Mouse (Mus musculus) midbrain, embryonic 14.5 days (tissue): ENCODE results near the gene Als2cl. TPM values are rescaled to one million over a fixed set of nuclear protein-coding genes. Genes with fewer than 3 reads are reported as not detected.

ENCODE experiments used
- ATAC-seq: fragments of 200-750 bp; cut with Nextera tagmentation; 2 replicates; pipeline ENCODE4 v1.8.0; 2017; ENCODE audit warnings: moderate number of reproducible peaks, moderate library complexity; ENCODE audit not compliant: low FRiP score, low TSS enrichment
- DNase-seq: peaks from one replicate; pipeline ENCODE4 v3.0.0-alpha.2; 2015
- H3K27ac ChIP-seq: fragments of 300-500 bp; sonication (generic); replicated peaks from 2 replicates; pipeline ENCODE4 v1.5.1; 2014; ENCODE audit warnings: mild to moderate bottlenecking, low read depth, low read length, moderate library complexity
- H3K27me3 ChIP-seq: fragments of 300-500 bp; sonication (generic); 2 replicates; pipeline ENCODE4 v1.6.1; 2014; ENCODE audit warnings: low read length, control low read depth, mixed read lengths; ENCODE audit not compliant: control insufficient read depth, insufficient read depth
- H3K36me3 ChIP-seq: fragments of 300-500 bp; sonication (generic); 2 replicates; pipeline ENCODE4 v1.6.1; 2014; ENCODE audit warnings: low read length, control low read depth; ENCODE audit not compliant: control insufficient read depth, insufficient read depth
- H3K4me1 ChIP-seq: fragments of 300-500 bp; sonication (generic); 2 replicates; pipeline ENCODE4 v1.6.1; 2014; ENCODE audit warnings: mild to moderate bottlenecking, antibody characterized with exemption, low read length, control low read depth; ENCODE audit not compliant: control insufficient read depth, insufficient read depth
- H3K4me2 ChIP-seq: fragments of 300-500 bp; sonication (generic); 2 replicates; pipeline ENCODE4 v1.6.1; 2014; ENCODE audit warnings: mild to moderate bottlenecking, low read length, moderate library complexity
- H3K4me3 ChIP-seq: fragments of 300-500 bp; sonication (generic); replicated peaks from 2 replicates; pipeline ENCODE4 v1.5.1; 2014; ENCODE audit warnings: low read depth, low read length
- H3K9ac ChIP-seq: fragments of 300-500 bp; sonication (generic); replicated peaks from 2 replicates; pipeline ENCODE4 v1.6.1; 2014; ENCODE audit warnings: mild to moderate bottlenecking, low read length, moderate library complexity
- H3K9me3 ChIP-seq: fragments of 300-500 bp; sonication (generic); 2 replicates; pipeline ENCODE4 v1.6.1; 2016; ENCODE audit warnings: low read length, control low read depth, mixed read lengths; ENCODE audit not compliant: control insufficient read depth
- WGBS: fragments of 180-500 bp; shearing (Covaris S2); extraction: QIAGEN DNeasy Blood & Tissue Kit; methylation state at CpG from one replicate; pipeline ENCODE4 v1.1.7; 2014; 5-methylcytosine and 5-hydroxymethylcytosine counted together
- polyA plus RNA-seq: library from polyadenylated mRNA; unstranded; fragments of >200 nt; fragmentation: Nextera tagmentation; extraction: Ambion mirVana; gene quantifications from 2 replicates; pipeline ENCODE4 v1.2.1, GENCODE M21; 2014

The Als2cl gene
- polyA plus RNA-seq, 1 experiment from 2014 or later = 0.72 TPM

- H3K27me3 ChIP-seq = peaks cover 25% of the 10 kb centered on the region
- ATAC-seq (no peak), DNase-seq (no peak)
- WGBS = 30% methylated on average over 18 of the region's 18 CpGs
- H3K4me2 ChIP-seq = no peak overlapping the region; the same call in 1 of the 2 replicates
- H3K4me1 ChIP-seq = peaks cover 9% of the 10 kb centered on the region; the same call in 1 of the 2 replicates
- H3K4me3 ChIP-seq = no peak overlapping the region
- no peak overlapping the region for H3K9ac ChIP-seq
- H3K27ac ChIP-seq = no peak overlapping the region
- no peaks in the 10 kb centered on the region for H3K36me3 ChIP-seq
- H3K9me3 ChIP-seq = no peaks in the 10 kb centered on the region
Measured at GRCm38 (mm10) chr9:110945343-110945742, 65.7 kb downstream of the Als2cl start.

DNA sequence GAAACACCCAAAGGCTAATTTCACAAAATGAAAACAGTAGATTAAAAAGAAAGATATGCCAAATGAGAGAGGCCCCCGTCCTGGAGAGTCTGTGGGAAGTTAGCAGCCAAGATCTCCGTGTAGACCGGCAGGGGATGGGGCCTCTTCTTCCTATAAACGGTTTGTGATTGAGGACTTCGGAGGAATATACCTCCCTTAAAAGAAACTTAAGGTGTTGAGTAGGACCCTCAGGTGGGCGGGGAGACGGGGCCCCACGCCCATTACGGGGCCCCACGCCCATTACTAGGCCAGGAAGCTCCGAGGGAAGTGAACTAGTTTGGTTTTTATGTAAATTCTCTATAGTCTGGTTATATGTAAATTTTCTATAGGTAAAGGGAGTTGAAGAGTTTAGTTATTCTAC lies 66.3 kb downstream of the Als2cl start, which contains the start of gene Tdgf1:
Gene Tdgf1, minus strand, starts transcription at position 233 of the 400 bp plus-strand sequence.
- H3K9ac ChIP-seq = no peak within 1 kb of the TSS
- WGBS = 20% methylated on average over 11 of the region's 11 CpGs

GRCm38 (mm10) chr9:110946548-110947044 lies 66.9 kb downstream of the Als2cl start:
- WGBS = 6% methylated on average over 20 of the region's 20 CpGs
- Histone ChIP-seq H3K4me3 (no peak overlapping the region), H3K36me3 (no peaks in the 10 kb centered on the region), H3K4me1 (peaks cover 9% of the 10 kb centered on the region; the same call in 1 of the 2 replicates), H3K4me2 (no peak overlapping the region; the same call in 1 of the 2 replicates), H3K27ac (no peak overlapping the region), H3K9ac (no peak overlapping the region), H3K9me3 (no peaks in the 10 kb centered on the region), H3K27me3 (peaks cover 25% of the 10 kb centered on the region)
- DNase-seq = peak; percentile 39
- no peak for ATAC-seq

More for the DNA sequence above, 66.3 kb downstream of the Als2cl start, which contains the start of gene Tdgf1:
- Histone ChIP-seq H3K4me1 (peaks cover 9% of the 10 kb centered on the region; the same call in 1 of the 2 replicates), H3K36me3 (no peaks in the 10 kb centered on the region), H3K27ac (no peak within 1 kb of the TSS), H3K27me3 (peaks cover 25% of the 10 kb centered on the region), H3K4me2 (no peak within 1 kb of the TSS; the same call in 1 of the 2 replicates), H3K9me3 (no peaks in the 10 kb centered on the region), H3K4me3 (no peak within 1 kb of the TSS)
- ATAC-seq = no peak
- DNase-seq = no peak

GRCm38 (mm10) chr9:110947261-110947661 lies 67.6 kb downstream of the Als2cl start:
- 2% methylated on average over 6 of the region's 6 CpGs for WGBS
- H3K27me3 ChIP-seq = peaks cover 25% of the 10 kb centered on the region
- ATAC-seq (no peak), DNase-seq (no peak)
- H3K4me3 ChIP-seq = no peak overlapping the region
- H3K9me3 ChIP-seq = no peaks in the 10 kb centered on the region
- no peak overlapping the region for H3K9ac ChIP-seq
- no peak overlapping the region for H3K27ac ChIP-seq
- H3K4me1 ChIP-seq = peaks cover 9% of the 10 kb centered on the region; the same call in 1 of the 2 replicates
- H3K36me3 ChIP-seq = no peaks in the 10 kb centered on the region
- no peak overlapping the region; the same call in 1 of the 2 replicates for H3K4me2 ChIP-seq

GRCm38 (mm10) chr9:110947900-110948299 lies 68.2 kb downstream of the Als2cl start:
- Histone ChIP-seq H3K4me1 (peaks cover 10% of the 10 kb centered on the region; the same call in 1 of the 2 replicates), H3K27ac (no peak overlapping the region), H3K9me3 (no peaks in the 10 kb centered on the region), H3K36me3 (no peaks in the 10 kb centered on the region), H3K9ac (no peak overlapping the region), H3K27me3 (peaks cover 25% of the 10 kb centered on the region), H3K4me3 (no peak overlapping the region), H3K4me2 (no peak overlapping the region)
- ATAC-seq = no peak
- DNase-seq = no peak
- 20% methylated on average over 6 of the region's 6 CpGs for WGBS

DNA sequence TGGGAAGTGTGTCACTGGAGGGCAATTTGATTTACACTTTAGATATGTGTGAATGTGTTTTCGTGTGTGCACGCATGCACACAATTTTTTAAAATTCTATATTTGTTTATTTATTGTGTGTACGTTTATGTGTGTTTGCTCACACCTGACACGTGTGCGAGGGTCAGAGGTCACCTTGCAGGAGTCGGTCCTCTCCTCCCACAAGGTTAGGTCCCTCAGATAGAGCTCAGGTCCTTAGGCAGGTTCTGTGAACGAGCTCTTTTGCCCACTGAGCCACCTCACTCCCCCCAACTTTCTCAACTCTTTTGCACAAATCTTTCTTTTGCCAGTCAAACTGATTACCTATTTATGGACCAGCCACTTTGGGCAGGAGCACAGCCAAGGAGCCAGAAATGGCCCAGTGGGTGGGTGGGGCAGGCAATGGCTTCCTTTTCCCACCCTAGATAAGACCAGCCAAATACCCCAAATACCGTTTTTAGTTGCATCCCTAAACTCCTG lies 69.2 kb downstream of the Als2cl start:
- ATAC-seq (no peak), DNase-seq (no peak)
- Histone ChIP-seq H3K9me3 (no peaks in the 10 kb centered on the region), H3K27me3 (peaks cover 24% of the 10 kb centered on the region), H3K4me2 (no peak overlapping the region), H3K4me3 (no peak overlapping the region), H3K27ac (no peak overlapping the region), H3K36me3 (no peaks in the 10 kb centered on the region), H3K4me1 (peaks cover 16% of the 10 kb centered on the region; the same call in 1 of the 2 replicates), H3K9ac (no peak overlapping the region)
- 60% methylated on average over 8 of the region's 8 CpGs for WGBS

DNA sequence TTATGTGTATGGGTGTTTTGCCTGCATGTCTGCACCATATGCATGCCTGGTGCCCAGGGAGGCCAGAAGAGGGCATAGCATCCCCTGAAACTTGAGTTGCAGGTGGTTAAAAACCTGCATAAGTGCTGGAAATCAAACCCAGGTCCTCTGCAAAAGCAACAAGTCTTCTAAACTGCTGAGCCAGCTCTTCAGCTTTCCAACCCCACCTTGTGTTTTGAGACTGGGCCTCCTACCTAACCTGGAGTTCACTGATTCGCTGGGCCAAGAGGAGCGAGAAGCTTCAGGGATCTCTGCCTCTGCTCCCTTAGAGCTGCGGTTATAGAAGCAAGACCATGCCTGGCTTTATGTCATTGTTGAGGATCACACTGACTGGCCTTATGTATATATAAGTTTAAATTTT lies 70.4 kb downstream of the Als2cl start:
- no peak overlapping the region for H3K27ac ChIP-seq
- ATAC-seq (no peak), DNase-seq (no peak)
- no peaks in the 10 kb centered on the region for H3K9me3 ChIP-seq
- H3K4me3 ChIP-seq = no peak overlapping the region
- WGBS = 95% methylated on average over 3 of the region's 3 CpGs
- H3K36me3 ChIP-seq = no peaks in the 10 kb centered on the region
- peaks cover 12% of the 10 kb centered on the region for H3K27me3 ChIP-seq
- peaks cover 16% of the 10 kb centered on the region; the same call in 1 of the 2 replicates for H3K4me1 ChIP-seq
- H3K9ac ChIP-seq = no peak overlapping the region
- no peak overlapping the region for H3K4me2 ChIP-seq
